Comparison of ENCODE assay signal across 8 mouse cellular contexts in the genomic region with DNA sequence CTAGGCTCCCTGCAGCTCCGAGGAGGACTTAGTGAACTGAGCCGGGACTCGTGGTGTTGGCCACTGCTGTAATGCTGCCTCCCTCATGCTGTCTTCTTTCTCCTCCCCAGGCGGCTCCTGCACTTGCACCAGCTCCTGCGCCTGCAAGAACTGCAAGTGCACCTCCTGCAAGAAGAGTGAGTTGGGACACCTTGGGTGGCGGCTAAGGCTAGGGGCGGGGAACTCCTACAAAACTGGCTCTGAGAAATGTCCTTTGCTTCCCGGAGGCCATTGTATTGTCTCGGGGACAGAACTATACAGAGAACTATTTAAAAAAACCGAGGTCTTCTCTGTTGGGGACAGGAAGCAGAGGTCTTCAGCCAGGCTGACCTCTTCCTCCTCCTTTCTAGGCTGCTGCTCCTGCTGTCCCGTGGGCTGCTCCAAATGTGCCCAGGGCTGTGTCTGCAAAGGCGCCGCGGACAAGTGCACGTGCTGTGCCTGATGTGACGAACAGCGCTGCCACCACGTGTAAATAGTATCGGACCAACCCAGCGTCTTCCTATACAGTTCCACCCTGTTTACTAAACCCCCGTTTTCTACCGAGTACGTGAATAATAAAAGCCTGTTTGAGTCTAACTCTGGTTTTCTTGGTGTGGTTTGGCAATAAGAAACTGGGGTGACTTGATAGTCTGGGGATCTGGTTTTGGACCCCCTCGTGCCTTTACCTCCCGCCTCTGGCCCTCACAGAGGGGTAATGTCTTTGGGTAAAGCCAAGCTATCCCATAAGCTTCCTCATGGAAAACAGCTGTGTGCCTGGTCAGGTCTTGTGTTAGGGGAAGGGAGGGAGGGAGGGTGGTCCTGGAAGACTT. TPM values are rescaled to one million over a fixed set of nuclear protein-coding genes. Genes with fewer than 3 reads are reported as not detected.
A peak's percentile ranks its signal among the peaks of the same experiment; 100 is the strongest.
DNase-seq lines count a peak whose midpoint lies in the region; ATAC-seq lines count a peak whose summit lies in the region.

No protein-coding gene starts in this region.

- H3K4me3 ChIP-seq in embryonic facial prominence, embryonic 13.5 days: peak overlapping the region; percentile 50
- peak overlapping the region; percentile 37 for H3K4me3 ChIP-seq in hindbrain, embryonic 16.5 days (ENCODE audit: low read length)
- peak overlapping the region; percentile 75 for H3K4me3 ChIP-seq in liver, embryonic 16.5 days (ENCODE audit: low read depth, low read length)
- peak overlapping the region; percentile 65 for H3K4me3 ChIP-seq in stomach, embryonic 16.5 days (replicated peaks; ENCODE audit: low read length)

- H3K27ac ChIP-seq in embryonic facial prominence, embryonic 13.5 days: no peak overlapping the region
- H3K27ac ChIP-seq in hindbrain, embryonic 16.5 days (ENCODE audit: low read depth, low read length): no peak overlapping the region
- peak overlapping the region; percentile 100 for H3K27ac ChIP-seq in liver, embryonic 16.5 days (ENCODE audit: low read length)
- peak overlapping the region; percentile 97 for H3K27ac ChIP-seq in stomach, embryonic 16.5 days (ENCODE audit: low read length)

- peak overlapping the region; percentile 83 for H3K4me2 ChIP-seq in embryonic facial prominence, embryonic 13.5 days
- H3K4me2 ChIP-seq in hindbrain, embryonic 16.5 days (ENCODE audit: low read length): peak overlapping the region; percentile 76
- H3K4me2 ChIP-seq in liver, embryonic 16.5 days (ENCODE audit: low read depth, low read length): peak overlapping the region; percentile 66
- peak overlapping the region; percentile 89 for H3K4me2 ChIP-seq in stomach, embryonic 16.5 days (ENCODE audit: low read depth, low read length)

- peak; percentile 34 for DNase-seq in urinary bladder, postnatal 14 days (ENCODE audit: low spot score)
- no peak for DNase-seq in urinary bladder, adult 2 months (ENCODE audit: low spot score)
- DNase-seq in frontal cortex, postnatal 25 days (ENCODE audit: low spot score in 2 of 2): no peak
- no peak for DNase-seq in Muller cell, postnatal 12 days (ENCODE audit: inconsistent ontology term)

- no peaks in the 10 kb centered on the region for H3K36me3 ChIP-seq in embryonic facial prominence, embryonic 13.5 days
- no peaks in the 10 kb centered on the region for H3K36me3 ChIP-seq in hindbrain, embryonic 16.5 days (ENCODE audit: control insufficient read depth, insufficient read depth, low read length)
- H3K36me3 ChIP-seq in liver, embryonic 16.5 days (ENCODE audit: control insufficient read depth, insufficient read depth): no peaks in the 10 kb centered on the region
- H3K36me3 ChIP-seq in stomach, embryonic 16.5 days (ENCODE audit: control insufficient read depth, insufficient read depth, low read length): no peaks in the 10 kb centered on the region

- ATAC-seq in embryonic facial prominence, embryonic 13.5 days (ENCODE audit: insufficient number of reproducible peaks, insufficient read depth, low FRiP score, low TSS enrichment, low read depth): no peak
- ATAC-seq in hindbrain, embryonic 16.5 days: no peak
- ATAC-seq in liver, embryonic 16.5 days (ENCODE audit: low read depth): no peak
- ATAC-seq in stomach, embryonic 16.5 days (ENCODE audit: insufficient read depth, low FRiP score): no peak

- peaks cover 98% of the 10 kb centered on the region for H3K27me3 ChIP-seq in embryonic facial prominence, embryonic 13.5 days
- H3K27me3 ChIP-seq in hindbrain, embryonic 16.5 days (replicated peaks; ENCODE audit: control insufficient read depth, insufficient read depth, low read length): peaks cover 45% of the 10 kb centered on the region
- H3K27me3 ChIP-seq in liver, embryonic 16.5 days (ENCODE audit: control insufficient read depth, insufficient read depth, low read depth, low read length): peaks cover 4% of the 10 kb centered on the region; the same call in 1 of the 2 replicates
- peaks cover 10% of the 10 kb centered on the region; the same call in 1 of the 2 replicates for H3K27me3 ChIP-seq in stomach, embryonic 16.5 days (ENCODE audit: control insufficient read depth, insufficient read depth, low read length)

- 2% methylated on average over 25 of the region's 25 CpGs for WGBS in embryonic facial prominence, embryonic 13.5 days
- WGBS in hindbrain, embryonic 16.5 days: 5% methylated on average over 25 of the region's 25 CpGs
- WGBS in liver, embryonic 16.5 days (ENCODE audit: insufficient replicate concordance): 3% methylated on average over 25 of the region's 25 CpGs
- WGBS in stomach, embryonic 16.5 days: 6% methylated on average over 25 of the region's 25 CpGs

- peak overlapping the region; percentile 67; the same call in 1 of the 2 replicates for H3K9ac ChIP-seq in embryonic facial prominence, embryonic 13.5 days
- peak overlapping the region; percentile 6 for H3K9ac ChIP-seq in hindbrain, embryonic 16.5 days (ENCODE audit: low read depth, low read length)
- H3K9ac ChIP-seq in liver, embryonic 16.5 days (ENCODE audit: low read depth, low read length): peak overlapping the region; percentile 78
- H3K9ac ChIP-seq in stomach, embryonic 16.5 days (ENCODE audit: low read length): peak overlapping the region; percentile 82

- H3K9me3 ChIP-seq in embryonic facial prominence, embryonic 13.5 days: no peaks in the 10 kb centered on the region
- no peaks in the 10 kb centered on the region for H3K9me3 ChIP-seq in hindbrain, embryonic 16.5 days (ENCODE audit: control insufficient read depth, low read length)
- H3K9me3 ChIP-seq in liver, embryonic 16.5 days (replicated peaks; ENCODE audit: control insufficient read depth, low read length): no peaks in the 10 kb centered on the region
- H3K9me3 ChIP-seq in stomach, embryonic 16.5 days (replicated peaks; ENCODE audit: control insufficient read depth, low read length): no peaks in the 10 kb centered on the region

- peaks cover 39% of the 10 kb centered on the region for H3K4me1 ChIP-seq in embryonic facial prominence, embryonic 13.5 days
- H3K4me1 ChIP-seq in hindbrain, embryonic 16.5 days (ENCODE audit: control insufficient read depth, insufficient read depth, low read depth, low read length): peaks cover 19% of the 10 kb centered on the region
- peaks cover 62% of the 10 kb centered on the region for H3K4me1 ChIP-seq in liver, embryonic 16.5 days (ENCODE audit: control insufficient read depth, low read depth, low read length)
- peaks cover 23% of the 10 kb centered on the region; the same call in 1 of the 2 replicates for H3K4me1 ChIP-seq in stomach, embryonic 16.5 days (ENCODE audit: control insufficient read depth, insufficient read depth, low read length)

RNA-seq across cellular contexts. Expression of a gene that starts 1.1 kb away (rescaled TPM):
- 256 and 257 TPM in 2 replicates for polyA plus RNA-seq in urinary bladder, adult 2 months (2012; rRNA removed)
- 133 and 170 TPM in 2 replicates for polyA plus RNA-seq in embryonic facial prominence, embryonic 13.5 days (2015; fragmentation: Nextera tagmentation; extraction: Ambion mirVana)
- 126 and 210 TPM in 2 replicates for polyA plus RNA-seq in hindbrain, embryonic 16.5 days (2015; fragmentation: Nextera tagmentation; extraction: Ambion mirVana)
- polyA plus RNA-seq in liver, embryonic 16.5 days (2015; fragmentation: Nextera tagmentation; extraction: Ambion mirVana): 6,330 and 6,428 TPM in 2 replicates
- polyA plus RNA-seq in stomach, embryonic 16.5 days (2015; fragmentation: Nextera tagmentation; extraction: Ambion mirVana): 1,904 and 1,931 TPM in 2 replicates

RNA-seq across cellular contexts. Expression of a gene that starts 7.5 kb away (rescaled TPM):
- 100.0 and 101 TPM in 2 replicates for polyA plus RNA-seq in urinary bladder, adult 2 months (2012; rRNA removed)
- 56.8 and 70.4 TPM in 2 replicates for polyA plus RNA-seq in embryonic facial prominence, embryonic 13.5 days (2015; fragmentation: Nextera tagmentation; extraction: Ambion mirVana)
- 30.4 and 53.8 TPM in 2 replicates for polyA plus RNA-seq in hindbrain, embryonic 16.5 days (2015; fragmentation: Nextera tagmentation; extraction: Ambion mirVana)
- polyA plus RNA-seq in liver, embryonic 16.5 days (2015; fragmentation: Nextera tagmentation; extraction: Ambion mirVana): 1,547 and 1,681 TPM in 2 replicates
- polyA plus RNA-seq in stomach, embryonic 16.5 days (2015; fragmentation: Nextera tagmentation; extraction: Ambion mirVana): 524 and 598 TPM in 2 replicates

RNA-seq across cellular contexts. Expression of a gene that starts 27.5 kb away (rescaled TPM):
- 1.6 and 3.5 TPM in 2 replicates for polyA plus RNA-seq in urinary bladder, adult 2 months (2012; rRNA removed)
- 0.58 and 1.1 TPM in 2 replicates for polyA plus RNA-seq in embryonic facial prominence, embryonic 13.5 days (2015; fragmentation: Nextera tagmentation; extraction: Ambion mirVana)
- polyA plus RNA-seq in hindbrain, embryonic 16.5 days (2015; fragmentation: Nextera tagmentation; extraction: Ambion mirVana): 242 and 317 TPM in 2 replicates
- 0.18 and 0.19 TPM in 2 replicates for polyA plus RNA-seq in liver, embryonic 16.5 days (2015; fragmentation: Nextera tagmentation; extraction: Ambion mirVana)
- polyA plus RNA-seq in stomach, embryonic 16.5 days (2015; fragmentation: Nextera tagmentation; extraction: Ambion mirVana): 3.7 and 3.8 TPM in 2 replicates

RNA-seq across cellular contexts. Expression of a gene that starts 34.4 kb away (rescaled TPM):
- polyA plus RNA-seq in urinary bladder, adult 2 months (2012; rRNA removed): 32.1 and 36.8 TPM in 2 replicates
- polyA plus RNA-seq in embryonic facial prominence, embryonic 13.5 days (2015; fragmentation: Nextera tagmentation; extraction: Ambion mirVana): 87.1 and 88.8 TPM in 2 replicates
- 54.0 and 62.1 TPM in 2 replicates for polyA plus RNA-seq in hindbrain, embryonic 16.5 days (2015; fragmentation: Nextera tagmentation; extraction: Ambion mirVana)
- polyA plus RNA-seq in liver, embryonic 16.5 days (2015; fragmentation: Nextera tagmentation; extraction: Ambion mirVana): 34.0 and 37.7 TPM in 2 replicates
- polyA plus RNA-seq in stomach, embryonic 16.5 days (2015; fragmentation: Nextera tagmentation; extraction: Ambion mirVana): 64.9 and 68.5 TPM in 2 replicates

RNA-seq across cellular contexts. Expression of a gene that starts 42.9 kb away (rescaled TPM):
- not detected in 2 replicates for polyA plus RNA-seq in urinary bladder, adult 2 months (2012; rRNA removed)
- not detected in 2 replicates for polyA plus RNA-seq in embryonic facial prominence, embryonic 13.5 days (2015; fragmentation: Nextera tagmentation; extraction: Ambion mirVana)
- not detected in 2 replicates for polyA plus RNA-seq in hindbrain, embryonic 16.5 days (2015; fragmentation: Nextera tagmentation; extraction: Ambion mirVana)
- polyA plus RNA-seq in liver, embryonic 16.5 days (2015; fragmentation: Nextera tagmentation; extraction: Ambion mirVana): 0.27 and 0.67 TPM in 2 replicates
- polyA plus RNA-seq in stomach, embryonic 16.5 days (2015; fragmentation: Nextera tagmentation; extraction: Ambion mirVana): 0.70 and 1.6 TPM in 2 replicates

Comparison
In these comparisons a context has a peak if more than half of its experiments do, and no peak if none do; other contexts are left out.
1. H3K27ac ChIP-seq: peak in liver, embryonic 16.5 days (single experiment) and stomach, embryonic 16.5 days (single experiment); none in embryonic facial prominence, embryonic 13.5 days (single experiment) and hindbrain, embryonic 16.5 days (single experiment).
2. H3K9ac ChIP-seq: peak in every context shown above with its lines; median percentile 82 in stomach, embryonic 16.5 days; 78 in liver, embryonic 16.5 days; 67 in embryonic facial prominence, embryonic 13.5 days; 6 in hindbrain, embryonic 16.5 days.
3. RNA of a gene that starts 27.5 kb away (polyA plus RNA-seq): 242 to 317 TPM in hindbrain, embryonic 16.5 days; 3.7 to 3.8 TPM in stomach, embryonic 16.5 days, 1.6 to 3.5 TPM in urinary bladder, adult 2 months, 0.58 to 1.1 TPM in embryonic facial prominence, embryonic 13.5 days and 0.18 to 0.19 TPM in liver, embryonic 16.5 days; every median in the first group is over 10 times any median in the second.
4. Peak in every context shown above with its lines, with median percentiles within 50 percentile points of each other: H3K4me2 ChIP-seq and H3K4me3 ChIP-seq.